Mouse (Mus musculus) c-Kit-positive CD71-negative TER-119-negative erythroid progenitor cells, embryonic 14.5 days (primary cell): ENCODE results near the gene Mgrn1.

Source experiments
- DNase-seq: peaks from one replicate; pipeline ENCODE4 v3.0.0-alpha.2; 2013; ENCODE audit warnings: low read depth

Mgrn1 gene

DNA sequence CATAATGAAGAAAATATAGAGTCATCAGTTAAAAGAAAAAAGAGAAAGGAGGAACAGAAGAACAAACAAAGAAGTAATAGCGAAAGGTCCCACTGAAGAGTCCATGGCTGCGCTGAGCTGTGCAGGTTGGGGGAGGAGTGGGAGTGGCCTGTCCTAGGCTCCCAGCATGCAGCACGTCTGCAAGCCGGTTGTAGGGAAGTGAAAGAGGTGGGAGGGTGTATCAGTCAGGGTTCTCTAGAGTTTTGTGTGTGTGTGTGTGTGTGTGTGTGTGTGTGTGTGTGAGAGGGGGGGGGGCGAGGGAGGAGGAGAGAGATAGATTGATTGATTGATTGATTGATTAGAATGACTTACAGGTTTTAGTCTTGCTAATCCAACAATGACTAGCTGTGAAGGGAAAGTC, 21.9 kb downstream of the Mgrn1 start:
- no peak for DNase-seq

DNA sequence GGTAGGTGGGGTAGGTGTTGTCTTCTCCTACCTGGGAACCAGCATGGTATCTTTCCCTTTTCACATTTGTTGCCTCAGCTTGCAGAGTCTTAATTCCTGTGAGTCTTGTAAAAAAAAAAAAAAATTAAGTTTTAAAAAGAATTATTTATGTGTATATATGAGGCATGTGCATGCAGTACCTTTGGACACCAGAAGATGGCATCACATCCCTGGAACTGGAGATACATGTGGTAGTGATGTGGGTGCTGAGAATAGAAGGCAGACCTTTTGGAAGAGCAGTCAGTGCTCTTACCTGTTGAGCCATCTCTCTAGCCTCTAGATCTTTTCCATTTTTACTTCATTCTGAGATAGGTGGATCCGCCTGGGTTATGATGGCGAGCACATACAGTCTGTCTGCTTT, 23.7 kb downstream of the Mgrn1 start:
- no peak for DNase-seq

DNA sequence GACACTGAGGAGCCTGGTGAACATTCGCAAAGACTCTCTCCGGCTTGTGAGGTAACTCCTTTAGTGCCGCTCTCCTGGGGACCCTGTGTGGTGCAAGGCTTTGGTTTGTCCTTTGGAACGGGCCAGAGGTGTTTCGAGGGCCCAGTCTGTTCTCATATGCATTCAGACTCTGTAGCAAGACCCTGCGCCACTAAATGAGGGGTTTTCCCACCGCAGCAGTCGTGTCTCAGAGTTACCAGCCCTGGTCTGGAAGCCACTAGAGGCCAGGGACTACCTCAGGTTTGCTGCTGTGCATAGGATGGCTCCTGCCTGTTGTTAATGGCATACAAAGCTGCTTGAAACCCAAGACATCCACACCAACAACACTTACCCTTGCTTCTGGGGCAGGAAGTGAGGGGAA, 24.7 kb downstream of the Mgrn1 start:
- DNase-seq = no peak

DNA sequence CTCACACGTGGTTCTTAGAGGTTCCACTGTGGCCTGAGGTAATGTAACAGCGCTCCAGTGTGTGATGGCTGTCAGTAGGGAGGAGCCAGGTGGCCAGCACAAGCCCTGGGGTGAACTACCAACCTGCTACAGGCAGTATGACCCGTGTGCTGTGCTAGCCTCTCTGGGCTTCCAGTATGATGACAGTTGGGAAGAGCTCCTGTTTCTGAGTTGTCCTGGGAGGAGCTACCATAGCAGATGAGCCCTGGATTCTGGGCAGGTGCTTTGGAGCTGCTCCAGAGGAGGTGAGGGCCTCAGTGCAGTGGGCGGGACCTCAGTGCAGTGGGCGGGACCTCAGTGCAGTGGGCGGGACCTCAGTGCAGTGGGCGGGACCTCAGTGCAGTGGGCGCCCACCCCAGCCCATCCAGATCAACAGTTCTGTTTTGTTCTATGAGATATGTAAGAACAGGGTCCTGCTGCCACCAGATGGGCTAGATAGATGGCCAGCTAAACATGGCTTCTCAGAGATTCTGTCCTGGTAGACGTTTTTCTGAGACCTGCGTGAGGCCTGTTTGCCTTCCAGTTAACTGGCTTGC, 26.1 kb downstream of the Mgrn1 start:
- no peak for DNase-seq

DNA sequence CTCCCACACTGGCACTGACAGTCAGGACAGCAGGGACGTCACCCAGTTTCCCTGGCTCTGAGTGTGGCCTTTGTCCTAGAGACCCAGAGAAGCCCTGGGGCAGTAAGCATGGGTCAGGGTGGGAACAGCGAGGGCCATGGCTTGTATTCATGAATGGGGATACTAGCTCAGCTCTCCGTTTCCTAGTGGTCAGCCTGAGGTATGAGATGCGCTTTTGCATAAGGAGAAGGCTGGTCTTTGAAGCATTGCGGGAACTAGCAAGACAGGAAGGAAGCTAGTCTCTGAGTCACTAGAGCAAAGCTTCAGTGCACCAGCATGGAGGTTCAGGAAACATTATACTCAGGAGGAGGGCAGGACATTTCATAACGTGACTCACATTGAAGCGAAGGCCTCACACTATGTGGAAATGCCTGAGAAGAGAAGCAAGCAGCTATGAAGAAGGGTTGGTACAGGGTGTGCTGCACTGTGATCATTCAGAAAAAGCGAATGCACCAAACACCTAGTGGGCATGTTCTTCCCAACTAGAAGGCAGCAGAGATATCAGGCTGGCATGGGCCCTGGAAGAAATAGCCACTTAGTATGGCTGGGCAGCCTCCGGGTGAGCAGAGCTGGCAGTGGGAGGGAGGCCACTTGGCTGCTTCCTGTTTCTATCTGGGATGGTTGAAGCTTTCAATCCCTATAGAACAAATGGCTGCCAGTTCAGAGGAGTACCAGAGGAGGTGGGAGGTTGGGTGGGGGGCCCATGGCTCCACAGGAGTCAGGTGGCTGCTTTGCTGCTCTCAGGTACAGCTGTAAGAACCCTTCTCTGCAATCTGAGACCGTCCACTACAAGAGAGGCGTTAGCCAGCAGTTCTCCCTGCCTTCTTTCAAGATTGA, 27.1 kb downstream of the Mgrn1 start:
- peak; percentile 62 for DNase-seq

DNA sequence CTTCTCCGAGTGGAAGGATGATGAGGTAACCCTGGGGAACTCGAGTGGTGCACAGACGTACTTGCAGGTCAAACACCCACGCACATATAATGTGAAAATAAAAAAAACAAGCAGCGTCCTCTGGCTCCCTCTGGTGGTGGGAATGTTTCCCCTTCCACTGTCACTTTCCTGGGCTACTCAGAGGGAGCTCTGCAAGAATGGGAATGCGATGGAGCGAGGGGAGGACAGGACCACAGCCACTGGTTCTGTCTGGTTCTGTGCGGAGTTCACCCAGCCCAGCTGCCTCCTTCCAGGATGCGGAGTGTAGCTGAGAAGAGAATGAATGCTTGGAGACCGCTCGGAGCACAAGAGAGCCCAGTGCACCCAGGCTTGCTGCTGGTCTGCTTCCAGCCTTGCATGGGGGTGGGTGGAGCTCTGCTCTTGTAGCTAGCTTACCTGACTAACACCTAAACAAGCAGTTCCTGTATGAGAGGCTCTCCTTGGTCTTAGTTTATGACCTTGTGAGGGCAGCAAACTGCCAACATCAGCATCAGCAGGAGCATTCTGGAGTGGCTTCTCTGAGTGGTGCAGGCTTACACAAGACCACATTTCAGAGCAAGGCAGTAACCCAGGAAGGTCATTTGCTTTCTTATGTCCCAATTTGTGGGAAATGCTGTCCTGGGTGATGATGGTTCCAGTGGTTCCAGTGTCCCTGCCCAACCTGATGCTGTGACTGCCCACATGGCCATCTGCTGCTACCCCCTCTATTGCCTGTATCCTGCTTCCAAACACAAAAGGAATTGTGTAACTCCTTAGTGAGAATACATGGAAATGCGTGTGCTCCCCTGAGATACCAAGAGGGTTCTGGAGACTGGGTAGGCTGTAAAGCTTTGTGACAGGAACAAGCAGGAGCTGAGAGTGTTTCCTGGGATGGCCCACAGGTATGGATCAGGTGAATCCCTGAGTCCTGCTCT, 28.0 kb downstream of the Mgrn1 start:
- peak; percentile 72 for DNase-seq

DNA sequence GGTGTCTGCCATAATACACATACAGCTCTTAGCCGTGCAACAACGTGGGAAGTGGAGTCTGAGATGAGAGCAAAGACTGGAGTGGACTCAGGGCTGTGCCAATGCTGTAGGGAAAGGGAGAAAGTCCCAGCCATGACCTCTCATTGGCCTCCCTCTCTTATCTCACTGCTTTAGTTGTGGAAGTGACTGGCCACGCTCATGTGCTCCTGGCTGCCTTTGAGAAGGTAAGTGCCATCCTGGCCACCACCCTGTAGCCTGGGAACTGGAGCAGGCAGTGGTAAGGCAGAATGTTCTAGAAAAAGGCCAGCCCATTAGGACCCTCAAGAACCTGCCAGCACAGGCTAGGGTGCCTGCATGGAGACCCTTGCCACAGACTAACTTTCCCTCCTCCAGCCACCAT, 29.9 kb downstream of the Mgrn1 start:
- DNase-seq = no peak

DNA sequence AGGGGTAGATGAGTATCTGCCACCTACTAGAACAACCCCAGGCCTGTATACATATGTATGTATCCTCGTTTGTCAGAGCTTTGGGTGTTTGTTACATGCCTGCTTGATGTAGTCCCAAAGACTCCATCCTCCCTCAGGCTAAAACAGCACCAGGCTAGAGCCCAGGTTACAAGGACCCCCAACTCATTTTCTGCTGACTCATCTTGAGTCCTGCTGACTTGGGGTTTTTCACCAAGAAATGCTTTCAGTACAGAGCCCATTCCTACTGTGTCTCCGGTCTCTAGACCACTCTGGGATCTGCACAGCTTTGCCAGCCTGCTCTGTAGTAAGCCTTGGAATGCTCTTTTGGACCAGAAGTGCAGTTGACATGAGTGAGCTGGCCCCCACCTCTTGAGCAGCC, 30.6 kb downstream of the Mgrn1 start:
- DNase-seq = no peak

DNA sequence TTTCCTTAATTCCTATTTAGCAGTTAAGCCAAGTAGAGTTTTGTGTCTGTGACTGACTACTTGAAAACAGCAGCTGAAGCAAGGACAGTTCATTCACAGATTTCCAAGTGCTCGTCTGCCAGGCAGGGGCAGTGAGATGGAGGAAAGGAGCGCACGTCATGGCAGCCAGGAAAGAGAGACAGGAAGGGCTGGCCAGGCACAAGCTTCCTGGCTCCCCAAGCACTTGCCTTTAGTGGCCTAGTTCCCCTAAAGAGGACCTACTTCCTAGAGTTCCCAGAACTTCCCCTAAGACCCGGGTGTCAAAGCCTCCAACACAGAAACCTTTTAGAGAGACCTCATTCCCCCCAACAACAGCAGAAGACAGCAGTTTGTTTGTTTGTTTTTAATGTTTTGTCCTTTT, 34.5 kb downstream of the Mgrn1 start:
- DNase-seq = no peak

DNA sequence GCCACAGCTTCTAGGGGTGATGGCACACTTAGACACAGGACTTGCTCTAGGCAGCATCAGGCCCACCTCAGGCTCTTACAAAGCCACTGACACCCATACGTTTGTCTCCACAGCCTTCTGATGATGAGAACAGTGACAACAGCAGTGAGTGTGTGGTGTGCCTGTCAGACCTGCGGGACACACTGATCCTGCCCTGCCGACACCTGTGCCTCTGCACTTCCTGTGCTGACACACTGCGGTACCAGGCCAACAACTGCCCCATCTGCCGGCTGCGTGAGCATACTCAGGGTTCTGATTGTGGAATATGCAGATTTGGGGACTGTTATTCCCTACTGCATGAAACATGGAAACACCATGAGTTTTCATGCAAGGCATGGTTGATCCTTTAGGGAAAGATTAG, 36.4 kb downstream of the Mgrn1 start:
- DNase-seq = no peak

DNA sequence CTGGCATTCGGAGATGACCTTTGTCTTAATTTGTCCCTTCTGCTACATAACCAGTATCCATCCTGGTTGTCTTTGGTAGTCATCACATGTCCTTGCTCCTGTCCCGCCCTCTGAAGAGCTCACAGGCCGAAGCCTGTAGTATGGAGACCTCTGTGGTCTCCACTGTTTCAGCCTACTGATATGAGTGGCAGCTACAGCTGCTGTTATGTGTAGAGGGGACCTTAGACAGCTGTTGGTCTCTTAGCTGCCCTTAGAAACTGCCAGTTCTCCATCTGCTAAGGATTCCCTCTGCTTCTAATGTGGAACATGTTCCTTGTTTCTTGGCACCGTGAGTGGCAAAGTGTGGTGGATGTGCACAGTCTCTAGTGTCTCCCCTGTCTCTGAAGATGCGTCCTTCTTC, 37.9 kb downstream of the Mgrn1 start:
- no peak for DNase-seq

DNA sequence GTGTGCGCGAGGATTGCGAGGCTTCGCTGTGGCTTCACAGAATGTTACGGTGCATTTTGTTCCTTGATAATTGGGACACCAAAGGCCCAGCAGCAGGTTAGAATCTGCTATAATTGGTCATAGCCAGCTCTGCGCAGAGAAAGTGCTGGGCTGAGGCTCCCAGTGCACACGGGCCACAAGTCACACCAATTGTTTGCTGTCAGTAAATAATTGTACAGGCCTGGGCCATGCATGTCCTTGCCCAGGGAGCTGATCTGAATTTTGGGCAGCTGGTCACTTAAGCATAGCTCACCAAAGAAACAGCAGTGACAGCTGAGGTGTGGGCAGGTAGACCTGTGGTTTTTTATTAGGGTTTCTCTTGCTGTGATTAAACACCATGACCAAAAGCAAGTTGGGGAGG, 41.9 kb downstream of the Mgrn1 start:
- no peak for DNase-seq

DNA sequence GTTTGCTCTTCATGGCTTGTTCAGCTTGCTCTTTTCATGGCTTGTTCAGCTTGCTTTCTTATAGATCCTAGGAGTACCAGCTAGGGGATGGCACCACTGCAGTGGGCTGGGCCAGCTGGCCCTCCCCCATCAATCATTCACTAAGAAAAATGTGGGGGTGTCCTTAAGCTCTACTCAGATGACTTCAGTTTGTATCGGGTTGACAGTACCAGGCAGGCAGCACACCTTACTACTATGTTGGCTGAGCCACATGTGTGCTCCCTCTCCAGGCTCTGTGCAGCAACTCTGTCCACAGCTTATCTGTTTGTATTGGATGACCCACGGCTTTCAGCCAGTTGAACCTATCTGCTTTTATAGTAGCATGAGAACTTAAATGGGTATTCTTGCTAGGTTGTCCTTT, 42.4 kb downstream of the Mgrn1 start:
- DNase-seq = no peak

DNA sequence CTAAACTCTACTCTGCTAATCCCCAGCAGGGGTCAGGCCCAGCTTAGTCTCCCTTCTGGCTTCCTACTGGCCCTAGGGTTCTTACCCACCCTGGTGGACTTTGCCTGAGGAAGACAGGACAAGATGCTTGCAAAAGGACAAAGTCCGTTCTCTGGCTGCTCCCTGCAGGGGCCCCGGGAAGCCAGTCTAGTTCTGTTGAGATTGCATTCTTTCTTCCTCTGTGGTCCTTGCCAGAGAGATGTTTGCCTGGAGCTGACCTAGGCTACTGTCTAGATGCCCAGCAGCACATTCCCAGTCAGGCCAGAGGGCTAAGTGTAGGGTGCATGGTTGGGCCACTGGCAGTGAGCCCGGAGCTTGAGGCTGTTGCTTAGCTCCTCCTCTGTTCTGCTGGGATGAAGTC, 46.4 kb downstream of the Mgrn1 start:
- DNase-seq = no peak

DNA sequence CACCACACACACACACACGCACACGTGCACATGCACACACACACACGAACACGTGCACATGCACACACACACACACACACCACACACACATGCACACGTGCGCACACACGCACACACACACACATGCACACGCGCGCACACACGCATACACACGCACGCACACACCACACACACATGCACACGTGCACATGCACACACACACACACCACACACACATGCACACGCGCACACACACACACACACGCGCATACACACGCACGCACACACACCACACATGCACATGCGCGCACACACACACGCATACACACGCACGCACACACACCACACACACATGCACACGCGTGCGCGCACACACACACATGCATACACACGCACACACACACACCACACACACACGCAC, 49.4 kb downstream of the Mgrn1 start:
- DNase-seq = no peak

DNA sequence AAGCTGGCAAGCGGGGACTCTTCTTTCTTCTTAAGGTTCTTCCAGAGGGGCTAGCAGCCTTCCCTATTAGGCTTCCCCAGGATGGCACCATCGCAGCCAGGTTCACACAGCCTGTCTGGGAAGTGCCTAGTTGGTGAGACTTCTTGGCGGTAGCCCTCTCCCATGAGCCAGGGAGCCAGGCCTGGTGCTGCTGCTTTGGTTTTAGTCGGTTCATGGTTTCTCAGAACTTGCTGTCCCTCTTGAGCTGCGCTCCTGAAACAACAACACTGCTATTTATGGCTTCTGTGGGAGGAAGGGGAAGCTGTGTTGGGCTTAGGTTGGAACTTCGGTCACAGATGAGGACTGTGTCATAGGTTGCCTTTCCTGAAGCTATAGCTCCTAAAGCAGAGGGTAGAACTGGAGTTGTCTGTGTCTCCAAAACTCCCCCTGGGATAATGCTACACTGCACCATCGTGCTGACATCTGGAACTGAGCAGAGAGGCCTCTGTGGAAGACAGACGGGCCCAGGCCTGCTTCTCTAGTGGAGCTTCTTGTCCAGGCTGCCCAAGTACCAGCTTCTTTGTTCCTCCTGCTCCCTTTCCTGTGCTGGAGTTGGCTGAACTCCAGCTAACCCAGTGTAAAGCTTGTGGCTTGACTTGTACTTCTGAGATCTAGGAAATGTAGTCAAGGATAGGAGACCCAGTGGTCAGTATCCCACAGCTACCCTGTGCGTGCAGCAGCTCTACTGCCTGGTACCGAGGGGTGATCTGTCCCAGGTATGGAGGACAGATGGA, 50.1 kb downstream of the Mgrn1 start:
- DNase-seq = no peak

DNA sequence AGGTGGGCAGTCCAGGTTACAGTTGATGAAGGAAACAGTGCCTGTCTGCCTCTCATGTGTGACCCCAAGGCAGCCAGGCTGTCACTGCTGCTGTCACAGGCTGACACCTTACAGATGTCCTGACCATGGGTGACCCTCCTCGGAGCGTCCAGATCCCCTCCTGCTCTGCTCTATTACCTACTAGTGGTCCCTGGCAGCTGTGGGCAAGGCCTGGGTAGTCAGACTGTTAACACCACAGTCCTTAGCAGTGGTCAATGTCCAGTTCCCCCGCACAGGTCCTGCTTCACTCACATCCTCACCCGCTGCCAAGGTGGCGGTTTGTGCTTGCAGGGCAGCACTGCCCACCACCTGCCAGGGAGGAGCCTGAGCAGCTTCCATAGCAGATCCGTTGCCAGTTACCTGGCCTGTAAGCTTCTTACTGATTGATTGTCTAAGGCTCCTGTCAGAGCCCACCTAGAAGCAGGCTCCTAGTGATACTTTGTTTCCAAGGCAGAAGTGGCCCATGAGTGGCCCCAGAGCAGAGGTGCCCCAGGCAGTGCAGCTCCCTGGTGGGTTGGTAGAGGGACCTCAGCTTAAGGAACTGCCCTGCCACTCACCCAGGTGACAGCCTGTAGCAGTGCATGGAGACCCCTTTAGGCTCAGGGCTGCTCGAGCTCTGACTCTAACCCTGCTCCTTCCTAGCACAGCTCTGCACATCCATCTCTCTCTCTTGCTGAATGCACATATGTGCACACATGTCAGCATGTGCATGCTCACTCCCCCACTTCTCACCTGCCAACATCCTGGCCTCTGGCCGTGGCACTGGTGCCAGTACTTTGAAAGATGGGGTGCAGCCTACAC, 51.5 kb downstream of the Mgrn1 start:
- DNase-seq = no peak

DNA sequence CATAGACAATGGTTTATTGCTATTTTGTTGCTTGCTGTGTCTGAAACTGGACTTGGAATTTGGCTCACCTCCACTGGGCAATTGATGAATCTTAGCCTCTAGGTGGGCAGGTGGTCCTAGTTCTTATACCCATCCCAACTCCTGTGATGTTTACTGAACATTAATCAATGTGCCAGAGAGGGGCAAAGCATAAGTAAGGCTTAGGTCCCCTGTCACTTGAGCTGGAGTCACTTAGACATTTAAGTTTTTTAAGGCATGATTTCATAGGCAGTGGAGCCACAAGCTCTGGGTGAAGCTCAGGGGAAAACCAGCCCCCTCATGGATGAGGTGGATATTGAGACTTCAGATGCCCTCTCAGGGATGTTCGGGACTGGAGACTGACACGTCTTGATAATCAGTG, 52.4 kb downstream of the Mgrn1 start, which contains the start of gene Nudt16l1:
Gene Nudt16l1 (plus strand): TSS at position 301 of the 400 bp plus-strand sequence.
- DNase-seq = no peak

DNA sequence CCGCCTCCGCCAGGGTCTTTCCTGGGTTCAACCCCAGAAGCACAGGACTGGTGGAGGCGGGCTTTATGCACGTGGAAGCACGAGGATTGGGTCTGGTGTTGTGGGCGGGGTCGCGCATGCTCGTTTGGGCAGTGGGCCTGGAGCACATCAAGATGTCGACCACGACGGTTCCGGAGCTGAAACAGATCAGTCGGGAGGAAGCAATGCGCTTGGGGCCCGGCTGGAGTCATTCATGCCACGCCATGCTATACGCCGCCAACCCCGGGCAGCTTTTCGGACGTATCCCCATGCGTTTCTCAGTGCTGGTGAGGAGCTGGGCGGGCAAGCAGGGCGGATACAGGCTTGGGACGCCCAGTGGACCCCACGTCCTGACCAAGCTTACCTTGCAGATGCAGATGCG, 52.9 kb downstream of the Mgrn1 start:
- peak; percentile 93 for DNase-seq

DNA sequence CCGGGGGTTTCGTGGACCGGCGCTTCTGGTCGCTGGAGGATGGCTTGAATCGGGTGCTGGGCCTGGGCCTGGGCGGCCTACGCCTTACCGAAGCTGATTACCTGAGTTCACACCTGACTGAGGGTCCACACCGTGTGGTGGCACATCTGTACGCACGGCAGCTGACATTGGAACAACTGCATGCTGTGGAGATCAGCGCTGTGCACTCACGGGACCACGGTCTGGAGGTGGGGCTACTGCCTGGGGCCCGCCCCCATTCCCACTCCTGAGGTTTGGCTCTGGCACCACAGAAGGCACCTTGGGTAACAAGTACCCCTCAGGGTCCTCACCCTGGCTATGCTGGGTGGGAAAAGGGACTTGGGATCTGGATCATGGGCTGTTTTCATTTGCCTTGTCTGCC, 53.4 kb downstream of the Mgrn1 start:
- no peak for DNase-seq

DNA sequence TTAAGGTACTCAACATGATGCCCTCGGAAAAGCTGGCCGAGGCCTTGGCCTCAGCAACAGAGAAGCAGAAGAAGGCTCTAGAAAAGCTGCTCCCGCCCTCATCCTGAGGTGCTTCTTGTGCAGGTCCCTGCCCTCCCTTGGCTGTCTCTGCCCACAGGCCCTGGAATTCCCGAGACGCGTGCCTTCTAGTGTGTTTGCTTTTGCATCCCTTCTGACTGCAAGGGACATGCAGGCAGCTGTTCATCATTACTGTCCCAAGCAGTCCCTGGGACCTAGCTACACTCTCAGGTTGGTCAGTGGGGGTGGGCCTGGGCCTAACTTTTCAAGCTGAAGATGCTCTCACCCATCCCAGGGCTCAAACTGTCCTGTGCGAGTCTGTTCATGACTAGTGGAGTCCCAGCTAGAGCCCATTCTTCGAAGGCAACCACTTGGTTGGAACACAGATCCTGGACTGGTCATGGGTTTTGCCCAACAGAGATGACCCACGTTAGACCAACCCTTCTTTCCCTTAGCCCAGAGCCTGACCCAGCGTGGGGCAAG, 54.3 kb downstream of the Mgrn1 start:
- no peak for DNase-seq
